Mouse (Mus musculus): Measurements from ENCODE around the gene Nudt1.

The Nudt1 gene

GRCm38 (mm10) chr5:140383559-140383958 lies 62.1 kb downstream of the Nudt1 start:
- DNase-seq (ENCODE audit: low read depth) = no peak

- DNase-seq (ENCODE audit: low read depth) = no peak
These were observed 63.0 kb downstream of the Nudt1 start for GRCm38 (mm10) chr5:140384462-140384861.

- no peak for DNase-seq (ENCODE audit: low read depth)
These were observed 65.8 kb downstream of the Nudt1 start for GRCm38 (mm10) chr5:140387236-140387635.
